Mouse (Mus musculus): Measurements from ENCODE around the gene Grik4. TPM values are rescaled to one million over a fixed set of nuclear protein-coding genes. Genes with fewer than 3 reads are reported as not detected.

Gene Grik4
- polyA plus RNA-seq, 1 experiment from 2014 or later, result 1.1 TPM

DNA sequence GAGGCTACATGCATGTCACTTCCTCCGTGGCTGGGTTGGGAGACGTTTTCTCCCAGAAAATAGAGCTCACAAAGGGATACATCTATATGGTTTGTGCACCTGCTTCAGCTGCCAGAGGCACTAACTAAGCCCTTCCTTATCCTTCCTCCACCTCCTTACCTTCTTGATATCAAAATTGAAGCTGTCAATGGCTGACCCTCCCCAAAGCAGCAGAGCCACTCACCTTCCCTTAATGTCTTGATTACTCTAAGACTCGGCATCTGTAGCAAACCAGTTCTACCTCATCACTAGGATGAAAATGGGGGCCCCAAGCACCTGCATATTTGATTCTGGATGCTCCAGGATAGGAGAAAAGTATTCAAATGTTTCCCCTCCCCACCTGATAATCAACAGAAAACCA, 135.1 kb downstream of the Grik4 start:
- Histone ChIP-seq H3K27me3 (ENCODE audit: control insufficient read depth, insufficient read depth, low read length) (no peaks in the 10 kb centered on the region), H3K4me3 (ENCODE audit: low read depth, low read length) (no peak overlapping the region), H3K9ac (ENCODE audit: low read length) (no peak overlapping the region), H3K9me3 (ENCODE audit: control insufficient read depth, low read length) (no peaks in the 10 kb centered on the region), H3K4me1 (replicated peaks; ENCODE audit: control insufficient read depth, insufficient read depth, low read length) (no peaks in the 10 kb centered on the region), H3K36me3 (ENCODE audit: control insufficient read depth, insufficient read depth, low read length) (no peaks in the 10 kb centered on the region), H3K27ac (ENCODE audit: low read depth, low read length) (no peak overlapping the region), H3K4me2 (ENCODE audit: low read depth, low read length, severe bottlenecking) (no peak overlapping the region)
- ATAC-seq (replicated peaks; ENCODE audit: low FRiP score) (no peak), DNase-seq (ENCODE audit: low spot score) (no peak)
- WGBS, result 92% methylated on average over 3 of the region's 3 CpGs

GRCm38 (mm10) chr9:42808394-42808793, 135.9 kb downstream of the Grik4 start:
- no peaks in the 10 kb centered on the region for H3K4me1 ChIP-seq (replicated peaks; ENCODE audit: control insufficient read depth, insufficient read depth, low read length)
- H3K4me3 ChIP-seq (ENCODE audit: low read depth, low read length), result no peak overlapping the region
- no peak for DNase-seq (ENCODE audit: low spot score)
- no peaks in the 10 kb centered on the region for H3K36me3 ChIP-seq (ENCODE audit: control insufficient read depth, insufficient read depth, low read length)
- no peaks in the 10 kb centered on the region for H3K27me3 ChIP-seq (ENCODE audit: control insufficient read depth, insufficient read depth, low read length)
- no peak overlapping the region for H3K9ac ChIP-seq (ENCODE audit: low read length)
- WGBS, result 74% methylated on average over 9 of the region's 9 CpGs
- no peaks in the 10 kb centered on the region for H3K9me3 ChIP-seq (ENCODE audit: control insufficient read depth, low read length)
- no peak overlapping the region for H3K27ac ChIP-seq (ENCODE audit: low read depth, low read length)
- ATAC-seq (replicated peaks; ENCODE audit: low FRiP score), result no peak
- H3K4me2 ChIP-seq (ENCODE audit: low read depth, low read length, severe bottlenecking), result no peak overlapping the region

GRCm38 (mm10) chr9:42803061-42803491, 141.2 kb downstream of the Grik4 start:
- Histone ChIP-seq H3K4me1 (replicated peaks; ENCODE audit: control insufficient read depth, insufficient read depth, low read length) (no peaks in the 10 kb centered on the region), H3K9me3 (ENCODE audit: control insufficient read depth, low read length) (no peaks in the 10 kb centered on the region), H3K36me3 (ENCODE audit: control insufficient read depth, insufficient read depth, low read length) (no peaks in the 10 kb centered on the region), H3K27ac (ENCODE audit: low read depth, low read length) (no peak overlapping the region), H3K9ac (ENCODE audit: low read length) (no peak overlapping the region), H3K27me3 (ENCODE audit: control insufficient read depth, insufficient read depth, low read length) (no peaks in the 10 kb centered on the region), H3K4me2 (ENCODE audit: low read depth, low read length, severe bottlenecking) (no peak overlapping the region), H3K4me3 (ENCODE audit: low read depth, low read length) (no peak overlapping the region)
- ATAC-seq (replicated peaks; ENCODE audit: low FRiP score), result no peak
- WGBS, result 77% methylated on average over 3 of the region's 3 CpGs
- DNase-seq (ENCODE audit: low spot score), result no peak

DNA sequence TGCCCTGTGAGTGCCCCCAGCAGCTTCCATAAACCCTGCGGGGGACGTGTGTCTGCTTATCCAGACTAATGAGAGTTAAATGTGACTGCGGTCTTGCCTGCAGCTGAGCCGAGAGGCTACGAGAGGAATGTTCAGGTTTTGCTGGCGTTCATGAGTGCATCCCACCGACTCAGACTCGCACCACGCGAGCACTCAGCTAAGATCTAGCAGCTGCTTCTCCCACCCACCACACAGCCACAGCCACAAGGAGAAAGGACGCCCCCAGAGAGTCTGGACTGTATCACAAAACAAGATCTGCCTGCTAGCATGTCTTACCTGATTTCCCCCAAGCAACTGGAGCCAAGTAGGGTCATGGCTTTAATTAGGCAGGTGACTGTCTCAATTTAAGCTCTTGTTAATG, 142.4 kb downstream of the Grik4 start:
- no peak for ATAC-seq (replicated peaks; ENCODE audit: low FRiP score)
- H3K4me2 ChIP-seq (ENCODE audit: low read depth, low read length, severe bottlenecking), result no peak overlapping the region
- no peaks in the 10 kb centered on the region for H3K9me3 ChIP-seq (ENCODE audit: control insufficient read depth, low read length)
- H3K36me3 ChIP-seq (ENCODE audit: control insufficient read depth, insufficient read depth, low read length), result no peaks in the 10 kb centered on the region
- WGBS, result 81% methylated on average over 11 of the region's 11 CpGs
- no peaks in the 10 kb centered on the region for H3K4me1 ChIP-seq (replicated peaks; ENCODE audit: control insufficient read depth, insufficient read depth, low read length)
- H3K9ac ChIP-seq (ENCODE audit: low read length), result no peak overlapping the region
- no peak overlapping the region for H3K4me3 ChIP-seq (ENCODE audit: low read depth, low read length)
- no peaks in the 10 kb centered on the region for H3K27me3 ChIP-seq (ENCODE audit: control insufficient read depth, insufficient read depth, low read length)
- no peak overlapping the region for H3K27ac ChIP-seq (ENCODE audit: low read depth, low read length)
- DNase-seq (ENCODE audit: low spot score), result no peak

GRCm38 (mm10) chr9:42800138-42800537, 144.2 kb downstream of the Grik4 start:
- Histone ChIP-seq H3K4me3 (ENCODE audit: low read depth, low read length) (no peak overlapping the region), H3K9me3 (ENCODE audit: control insufficient read depth, low read length) (no peaks in the 10 kb centered on the region), H3K9ac (ENCODE audit: low read length) (no peak overlapping the region), H3K27me3 (ENCODE audit: control insufficient read depth, insufficient read depth, low read length) (no peaks in the 10 kb centered on the region), H3K36me3 (ENCODE audit: control insufficient read depth, insufficient read depth, low read length) (no peaks in the 10 kb centered on the region), H3K4me1 (replicated peaks; ENCODE audit: control insufficient read depth, insufficient read depth, low read length) (no peaks in the 10 kb centered on the region), H3K4me2 (ENCODE audit: low read depth, low read length, severe bottlenecking) (no peak overlapping the region), H3K27ac (ENCODE audit: low read depth, low read length) (no peak overlapping the region)
- DNase-seq (ENCODE audit: low spot score) (no peak), ATAC-seq (replicated peaks; ENCODE audit: low FRiP score) (no peak)
- 95% methylated on average over 7 of the region's 7 CpGs for WGBS

GRCm38 (mm10) chr9:42799694-42800093, 144.6 kb downstream of the Grik4 start:
- no peaks in the 10 kb centered on the region for H3K9me3 ChIP-seq (ENCODE audit: control insufficient read depth, low read length)
- no peak overlapping the region for H3K4me2 ChIP-seq (ENCODE audit: low read depth, low read length, severe bottlenecking)
- H3K27ac ChIP-seq (ENCODE audit: low read depth, low read length), result no peak overlapping the region
- no peak overlapping the region for H3K9ac ChIP-seq (ENCODE audit: low read length)
- H3K36me3 ChIP-seq (ENCODE audit: control insufficient read depth, insufficient read depth, low read length), result no peaks in the 10 kb centered on the region
- H3K27me3 ChIP-seq (ENCODE audit: control insufficient read depth, insufficient read depth, low read length), result no peaks in the 10 kb centered on the region
- H3K4me3 ChIP-seq (ENCODE audit: low read depth, low read length), result no peak overlapping the region
- ATAC-seq (replicated peaks; ENCODE audit: low FRiP score), result no peak
- WGBS, result 89% methylated on average over 5 of the region's 5 CpGs
- no peak for DNase-seq (ENCODE audit: low spot score)
- no peaks in the 10 kb centered on the region for H3K4me1 ChIP-seq (replicated peaks; ENCODE audit: control insufficient read depth, insufficient read depth, low read length)

DNA sequence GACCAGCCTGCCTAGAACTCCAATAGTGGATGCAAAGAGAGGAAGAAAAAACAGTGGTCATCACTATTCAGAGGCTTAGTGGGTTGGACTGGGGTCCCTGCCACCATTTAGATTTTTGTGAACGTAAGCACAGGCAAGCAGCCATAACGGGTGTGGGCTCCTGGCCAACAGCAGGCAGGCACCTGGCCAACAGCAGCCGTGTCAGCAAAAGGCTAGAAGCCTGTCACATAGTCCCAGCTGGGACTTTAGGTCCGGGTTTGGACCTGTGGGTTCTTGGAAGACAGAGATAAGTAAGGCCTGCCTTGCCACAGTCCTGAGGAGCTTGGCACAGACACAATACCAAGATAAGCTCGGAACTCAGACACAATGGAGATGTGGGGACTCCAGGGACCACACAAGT, 145.1 kb downstream of the Grik4 start:
- Histone ChIP-seq H3K9me3 (ENCODE audit: control insufficient read depth, low read length) (no peaks in the 10 kb centered on the region), H3K9ac (ENCODE audit: low read length) (no peak overlapping the region), H3K4me1 (replicated peaks; ENCODE audit: control insufficient read depth, insufficient read depth, low read length) (no peaks in the 10 kb centered on the region), H3K36me3 (ENCODE audit: control insufficient read depth, insufficient read depth, low read length) (no peaks in the 10 kb centered on the region), H3K27me3 (ENCODE audit: control insufficient read depth, insufficient read depth, low read length) (no peaks in the 10 kb centered on the region), H3K4me3 (ENCODE audit: low read depth, low read length) (no peak overlapping the region), H3K27ac (ENCODE audit: low read depth, low read length) (no peak overlapping the region), H3K4me2 (ENCODE audit: low read depth, low read length, severe bottlenecking) (no peak overlapping the region)
- ATAC-seq (replicated peaks; ENCODE audit: low FRiP score) (no peak), DNase-seq (ENCODE audit: low spot score) (no peak)
- WGBS, result 84% methylated on average over 5 of the region's 5 CpGs

DNA sequence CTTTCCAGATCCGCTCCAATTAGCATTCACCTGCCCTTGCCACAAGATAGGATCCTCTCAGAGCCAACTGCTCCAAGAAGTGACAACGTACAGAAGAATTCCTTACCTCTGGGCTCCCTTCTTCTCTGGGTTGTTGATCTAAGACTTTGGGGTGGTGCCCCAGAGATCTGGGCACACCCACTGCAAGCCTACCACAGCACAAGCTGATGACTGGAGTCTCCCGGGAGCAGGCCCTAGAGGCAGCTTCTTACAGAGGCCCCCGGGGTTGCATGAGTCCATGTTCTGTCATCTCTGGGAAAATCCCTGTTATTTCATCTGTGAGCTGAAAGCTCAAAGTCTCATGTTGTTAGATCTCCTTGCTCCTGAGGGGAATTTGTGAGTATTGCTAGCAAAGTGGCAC, 146.0 kb downstream of the Grik4 start:
- DNase-seq (ENCODE audit: low spot score) (no peak), ATAC-seq (replicated peaks; ENCODE audit: low FRiP score) (no peak)
- no peak overlapping the region for H3K9ac ChIP-seq (ENCODE audit: low read length)
- no peak overlapping the region for H3K4me2 ChIP-seq (ENCODE audit: low read depth, low read length, severe bottlenecking)
- no peaks in the 10 kb centered on the region for H3K4me1 ChIP-seq (replicated peaks; ENCODE audit: control insufficient read depth, insufficient read depth, low read length)
- H3K27ac ChIP-seq (ENCODE audit: low read depth, low read length), result no peak overlapping the region
- 91% methylated on average over 4 of the region's 4 CpGs for WGBS
- H3K4me3 ChIP-seq (ENCODE audit: low read depth, low read length), result no peak overlapping the region
- no peaks in the 10 kb centered on the region for H3K9me3 ChIP-seq (ENCODE audit: control insufficient read depth, low read length)
- H3K27me3 ChIP-seq (ENCODE audit: control insufficient read depth, insufficient read depth, low read length), result no peaks in the 10 kb centered on the region
- H3K36me3 ChIP-seq (ENCODE audit: control insufficient read depth, insufficient read depth, low read length), result no peaks in the 10 kb centered on the region

GRCm38 (mm10) chr9:42797276-42797675, 147.0 kb downstream of the Grik4 start:
- H3K27ac ChIP-seq (ENCODE audit: low read depth, low read length), result no peak overlapping the region
- 79% methylated on average over 8 of the region's 8 CpGs for WGBS
- no peak overlapping the region for H3K4me2 ChIP-seq (ENCODE audit: low read depth, low read length, severe bottlenecking)
- H3K9me3 ChIP-seq (ENCODE audit: control insufficient read depth, low read length), result no peaks in the 10 kb centered on the region
- H3K27me3 ChIP-seq (ENCODE audit: control insufficient read depth, insufficient read depth, low read length), result no peaks in the 10 kb centered on the region
- no peak for DNase-seq (ENCODE audit: low spot score)
- H3K4me3 ChIP-seq (ENCODE audit: low read depth, low read length), result no peak overlapping the region
- no peak for ATAC-seq (replicated peaks; ENCODE audit: low FRiP score)
- H3K36me3 ChIP-seq (ENCODE audit: control insufficient read depth, insufficient read depth, low read length), result no peaks in the 10 kb centered on the region
- no peaks in the 10 kb centered on the region for H3K4me1 ChIP-seq (replicated peaks; ENCODE audit: control insufficient read depth, insufficient read depth, low read length)
- H3K9ac ChIP-seq (ENCODE audit: low read length), result no peak overlapping the region

All from forebrain, embryonic 11.5 days (tissue).